23 mouse cellular contexts compared by ENCODE assay signal in the genomic region with DNA sequence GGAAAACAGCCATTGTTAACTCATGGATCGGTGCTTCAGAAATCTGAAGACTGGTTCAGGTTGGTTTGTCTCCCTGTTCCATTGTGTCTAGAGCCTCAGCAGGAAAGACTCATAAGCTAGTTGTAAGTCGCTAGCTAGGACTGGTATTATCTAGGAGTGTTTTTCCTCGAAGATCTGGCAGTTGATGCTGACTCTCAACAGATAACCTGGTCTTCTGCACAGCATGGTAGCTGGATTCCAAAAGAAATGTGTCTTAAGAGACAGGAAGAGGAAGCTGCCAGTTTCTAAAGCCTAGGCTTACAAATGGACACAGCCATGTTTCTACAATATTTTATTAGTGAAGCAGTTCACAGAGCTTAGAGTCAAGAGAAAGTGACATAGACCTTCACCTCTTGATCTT. TPM values are rescaled to one million over a fixed set of nuclear protein-coding genes. Genes with fewer than 3 reads are reported as not detected.
"Had no signal": no experiment of that assay in that cellular context is flagged by ENCODE, and none has a peak within 500 bp of the region (broad histone marks: within the 10 kb centered on the region; RNA-seq: fewer than 3 reads in every experiment).

No protein-coding gene starts in this region.

- H3K9ac ChIP-seq: limb, embryonic 13.5 days; midbrain, embryonic 15.5 days had no signal

- H3K4me2 ChIP-seq: limb, embryonic 13.5 days; midbrain, embryonic 11.5 days had no signal

- H3K27me3 ChIP-seq: limb, embryonic 13.5 days; midbrain, embryonic 15.5 days had no signal

- H3K9me3 ChIP-seq: limb, embryonic 10.5 days; limb, embryonic 13.5 days; midbrain, embryonic 15.5 days had no signal

- H3K27ac ChIP-seq: layer of hippocampus, adult 2 months; limb, embryonic 10.5 days; limb, embryonic 13.5 days; midbrain, embryonic 15.5 days had no signal

- ATAC-seq: intestine, embryonic 16.5 days; midbrain, embryonic 15.5 days had no signal

- H3K4me3 ChIP-seq: limb, embryonic 10.5 days; limb, embryonic 13.5 days; midbrain, embryonic 15.5 days had no signal

- DNase-seq: kidney, adult 18-20 months; kidney, adult 9 months; kidney, postnatal 14 days; kidney, postnatal 4 days; layer of hippocampus, adult 9-11 months; lung, adult 2 months; lung, postnatal 14 days; lung, postnatal 4 days; retina, postnatal 1 day; thymus, adult 18-20 months; thymus, postnatal 36 days had no signal

RNA-seq across cellular contexts. Expression of gene Csrp3, which starts 56.4 kb away (rescaled TPM):
- total RNA-seq: layer of hippocampus, adult 2 months; layer of hippocampus, postnatal 25 days; left cerebral cortex, adult 18-20 months; left cerebral cortex, postnatal 25 days had no signal
- polyA plus RNA-seq: midbrain, embryonic 11.5 days; small intestine, adult 2 months; testis, adult 2 months; urinary bladder, adult 2 months had no signal
